Mouse (Mus musculus) urinary bladder, postnatal 4 days (tissue): ENCODE data around the gene Btbd35f29.
"Not testable (repeated sequence)": the region's sequence is repeated elsewhere in the genome, so short reads cannot be mapped to it uniquely, and the experiment has no call there.

Experiments
- DNase-seq, 2 experiments: peaks; one replicate each; pipeline ENCODE4 v3.0.0; 2021 to 2022; ENCODE audit warnings: low spot score in 2 of 2

Btbd35f29 gene

GRCm38 (mm10) chrX:31117374-31117773 is at the start of gene Btbd35f29:
Gene Btbd35f29, plus strand, starts transcription at chrX:31117674.
- not testable (repeated sequence) for DNase-seq

GRCm38 (mm10) chrX:31141416-31141815 is 23.9 kb downstream of the Btbd35f29 start:
- peak in 1 of 2 experiments; percentile 76 for DNase-seq

- not testable (repeated sequence) for DNase-seq
These were observed 27.7 kb downstream of the Btbd35f29 start for GRCm38 (mm10) chrX:31145144-31145543.

- DNase-seq = peak in 1 of 2 experiments; percentile 68
These were observed 28.4 kb downstream of the Btbd35f29 start for GRCm38 (mm10) chrX:31145835-31146234.

GRCm38 (mm10) chrX:31158534-31159085 is 41.1 kb downstream of the Btbd35f29 start:
- DNase-seq = peak in 1 of 2 experiments; percentile 65

GRCm38 (mm10) chrX:31159450-31160322 is 42.2 kb downstream of the Btbd35f29 start:
- DNase-seq = peak in 1 of 2 experiments; percentile 78

- peak in 1 of 2 experiments; percentile 88 for DNase-seq
These were observed 43.1 kb downstream of the Btbd35f29 start for GRCm38 (mm10) chrX:31160554-31160953.

GRCm38 (mm10) chrX:31162638-31163037 is 45.2 kb downstream of the Btbd35f29 start:
- peak in 1 of 2 experiments; percentile 80 for DNase-seq

- DNase-seq = peak in 1 of 2 experiments; percentile 68
These were observed 47.7 kb downstream of the Btbd35f29 start for GRCm38 (mm10) chrX:31165193-31165592.
